8 mouse cellular contexts compared by ENCODE assay signal in genomic region chr2:152686806-152687267, GRCm38 (mm10). TPM values are rescaled to one million over a fixed set of nuclear protein-coding genes. Genes with fewer than 3 reads are reported as not detected.
DNase-seq lines count a peak whose midpoint lies in the region; ATAC-seq lines count a peak whose summit lies in the region.

Gene Mcts2 (plus strand): TSS chr2:152687035.

- peak; percentile 95 to 96 for DNase-seq in adrenal gland, adult (ENCODE audit: inconsistent age in 2 of 2, low spot score in 1 of 2)
- DNase-seq in cerebellum, postnatal 14 days = peak; percentile 97 to 98
- DNase-seq in frontal cortex, postnatal 25 days (ENCODE audit: low spot score in 2 of 2) = peak; percentile 82 to 84
- DNase-seq in left cerebral cortex, adult 11 months (ENCODE audit: low spot score) = peak; percentile 91
- peak; percentile 93 for DNase-seq in lung, postnatal 25 days (ENCODE audit: low spot score)
- DNase-seq in right cerebral cortex, postnatal 14 days = peak; percentile 94
- no peak for DNase-seq in thymus, adult 18-20 months

- peak within 1 kb of the TSS; percentile 68 for H3K9ac ChIP-seq in hindbrain, embryonic 13.5 days

- peak within 1 kb of the TSS; percentile 46 for H3K4me3 ChIP-seq in hindbrain, embryonic 13.5 days

- ATAC-seq in hindbrain, embryonic 13.5 days (ENCODE audit: low FRiP score) = peak; percentile 96

- no peaks in the 10 kb centered on the region for H3K9me3 ChIP-seq in hindbrain, embryonic 13.5 days

- H3K27ac ChIP-seq in hindbrain, embryonic 13.5 days = peak within 1 kb of the TSS; percentile 66

- H3K4me1 ChIP-seq in hindbrain, embryonic 13.5 days (replicated peaks) = peaks cover 21% of the 10 kb centered on the region

- 48% methylated on average over 45 of the region's 45 CpGs for WGBS in hindbrain, embryonic 13.5 days

- peaks cover 95% of the 10 kb centered on the region for H3K36me3 ChIP-seq in hindbrain, embryonic 13.5 days

- H3K4me2 ChIP-seq in hindbrain, embryonic 13.5 days = peak within 1 kb of the TSS; percentile 73

- H3K27me3 ChIP-seq in hindbrain, embryonic 13.5 days = no peaks in the 10 kb centered on the region

RNA-seq across cellular contexts. Expression of gene Mcts2, which starts in this region (rescaled TPM):
- polyA plus RNA-seq in hindbrain, embryonic 13.5 days (2015; fragmentation: Nextera tagmentation; extraction: Ambion mirVana) = 39.4 and 47.2 TPM in 2 replicates

Comparison
In these comparisons a context has a peak if more than half of its experiments do, and no peak if none do; other contexts are left out.
1. DNase-seq: peak in adrenal gland, adult (2 of 2), cerebellum, postnatal 14 days (2 of 2), frontal cortex, postnatal 25 days (2 of 2), left cerebral cortex, adult 11 months (single experiment), lung, postnatal 25 days (single experiment) and right cerebral cortex, postnatal 14 days (single experiment); none in thymus, adult 18-20 months (0 of 2).